Mouse (Mus musculus) CH12.LX (cell line): Measurements from ENCODE around the gene Adora2b. TPM values are rescaled to one million over a fixed set of nuclear protein-coding genes. Genes with fewer than 3 reads are reported as not detected.

Experiments used
- DNase-seq: peaks from one replicate; pipeline ENCODE4 v3.0.0-alpha.2; 2013; ENCODE audit errors: extremely low read depth
- H3K27ac ChIP-seq: 2 replicates; pipeline ENCODE4 v1.5.1; 2012; ENCODE audit warnings: low read depth, mild to moderate bottlenecking, control low read depth, moderate library complexity; ENCODE audit not compliant: insufficient read depth
- H3K27me3 ChIP-seq: replicated peaks from 2 replicates; pipeline ENCODE3; 2012; ENCODE audit warnings: inconsistent platforms
- H3K36me3 ChIP-seq, 2 experiments: replicated peaks in 1 of 2; 2 replicates each; pipeline versions ENCODE3 to v1.6.1; 2012; ENCODE audit warnings: inconsistent platforms in 1 of 2, low read length in 1 of 2, mild to moderate bottlenecking in 1 of 2, mixed read lengths in 1 of 2, moderate library complexity in 1 of 2; ENCODE audit not compliant: control insufficient read depth in 1 of 2, insufficient read depth in 1 of 2
- H3K4me1 ChIP-seq, 2 experiments: 2 replicates each; pipeline ENCODE4 v1.6.1; 2012; ENCODE audit warnings: inconsistent platforms in 1 of 2, moderate library complexity in 1 of 2; ENCODE audit not compliant: insufficient read depth in 2 of 2, control insufficient read depth in 1 of 2
- H3K4me2 ChIP-seq: 2 replicates; pipeline ENCODE4 v1.6.1; 2012; ENCODE audit warnings: low read depth, mild to moderate bottlenecking, control low read depth; ENCODE audit not compliant: poor library complexity, insufficient read depth, severe bottlenecking
- H3K4me3 ChIP-seq, 3 experiments: fragments of 150-350 bp in 1 of 3; sonication (generic) in 1 of 3; replicated peaks in 1 of 3; 2 replicates each; pipeline versions ENCODE3 to v1.5.1; 2011 to 2012; ENCODE audit warnings: low read depth in 2 of 3, low read length in 2 of 3, mild to moderate bottlenecking in 2 of 3, moderate library complexity in 2 of 3, control low read depth in 1 of 3, improper control_type of control experiment in 1 of 3, inconsistent platforms in 1 of 3, mixed read lengths in 1 of 3; ENCODE audit not compliant: poor library complexity in 1 of 3
- H3K79me2 ChIP-seq: replicated peaks from 2 replicates; pipeline ENCODE4 v1.6.1; 2012; ENCODE audit warnings: mild to moderate bottlenecking, moderate library complexity; ENCODE audit not compliant: control insufficient read depth, poor library complexity, insufficient read depth, severe bottlenecking; ENCODE audit errors: extremely low read depth
- H3K9ac ChIP-seq: 2 replicates; pipeline ENCODE4 v1.6.1; 2012; ENCODE audit warnings: low read depth, mild to moderate bottlenecking, control low read depth, moderate library complexity; ENCODE audit not compliant: insufficient read depth
- H3K9me3 ChIP-seq: replicated peaks from 2 replicates; pipeline ENCODE3; 2012; ENCODE audit warnings: low read length, inconsistent platforms, mixed read lengths
- BHLHE40 ChIP-seq: IDR thresholded peaks from 2 replicates; pipeline ENCODE4 v1.6.1; 2011; ENCODE audit warnings: mild to moderate bottlenecking, low read depth, low read length, improper control_type of control experiment
- CTCF ChIP-seq, 2 experiments: IDR thresholded peaks in 1 of 2; conservative IDR thresholded peaks in 1 of 2; 2 replicates each; pipeline ENCODE4 v1.5.1; 2011 to 2012; ENCODE audit warnings: low read depth in 2 of 2, low read length in 2 of 2, improper control_type of control experiment in 1 of 2, inconsistent platforms in 1 of 2, mild to moderate bottlenecking in 1 of 2, moderate library complexity in 1 of 2
- ELF1 ChIP-seq: IDR thresholded peaks from 2 replicates; pipeline ENCODE4 v1.6.1; 2014; ENCODE audit warnings: low read depth, mild to moderate bottlenecking, inconsistent platforms, low read length, improper control_type of control experiment
- GABPA ChIP-seq: IDR thresholded peaks from 2 replicates; pipeline ENCODE4 v1.6.1; 2012; ENCODE audit warnings: low read depth, low read length, improper control_type of control experiment, inconsistent platforms; ENCODE audit not compliant: insufficient replicate concordance
- HCFC1 ChIP-seq: IDR thresholded peaks from 2 replicates; pipeline ENCODE4 v1.6.1; 2012; ENCODE audit warnings: low read depth, mild to moderate bottlenecking, inconsistent platforms, low read length, improper control_type of control experiment
- IRF4 ChIP-seq: IDR thresholded peaks from 2 replicates; pipeline ENCODE4 v1.6.1; 2014; ENCODE audit warnings: low read depth, mild to moderate bottlenecking, inconsistent platforms, low read length, improper control_type of control experiment
- JUN ChIP-seq: IDR thresholded peaks from 2 replicates; pipeline ENCODE4 v1.6.1; 2011; ENCODE audit warnings: low read depth, mild to moderate bottlenecking, low read length, improper control_type of control experiment, moderate library complexity; ENCODE audit not compliant: insufficient read depth
- KAT2A ChIP-seq: IDR thresholded peaks from 2 replicates; pipeline ENCODE4 v1.6.1; 2012; ENCODE audit warnings: low read length, improper control_type of control experiment, inconsistent platforms; ENCODE audit not compliant: insufficient replicate concordance
- MAFK ChIP-seq: IDR thresholded peaks from 2 replicates; pipeline ENCODE4 v1.6.1; 2011; ENCODE audit warnings: low read length, improper control_type of control experiment; ENCODE audit not compliant: insufficient replicate concordance
- MAX ChIP-seq: IDR thresholded peaks from 2 replicates; pipeline ENCODE4 v1.6.1; 2011; ENCODE audit warnings: low read length, improper control_type of control experiment
- MAZ ChIP-seq: IDR thresholded peaks from 2 replicates; pipeline ENCODE4 v1.6.1; 2012; ENCODE audit warnings: low read depth, mild to moderate bottlenecking, inconsistent platforms, low read length, improper control_type of control experiment, moderate library complexity
- MXI1 ChIP-seq: IDR thresholded peaks from 2 replicates; pipeline ENCODE4 v1.6.1; 2011; ENCODE audit warnings: mild to moderate bottlenecking, low read depth, low read length, improper control_type of control experiment
- MYC ChIP-seq: IDR thresholded peaks from 2 replicates; pipeline ENCODE4 v1.6.1; 2011; ENCODE audit warnings: low read depth, mild to moderate bottlenecking, improper control_type of control experiment, low read length
- NELFE ChIP-seq: IDR thresholded peaks from 2 replicates; pipeline ENCODE4 v1.6.1; 2011; ENCODE audit warnings: low read depth, low read length, improper control_type of control experiment
- NRF1 ChIP-seq: IDR thresholded peaks from 2 replicates; pipeline ENCODE4 v1.6.1; 2014; ENCODE audit warnings: low read depth, mild to moderate bottlenecking, inconsistent platforms, low read length, improper control_type of control experiment, moderate library complexity
- PAX5 ChIP-seq: IDR thresholded peaks from 2 replicates; pipeline ENCODE4 v1.6.1; 2012; ENCODE audit warnings: low read length, inconsistent platforms, mixed read lengths
- POLR2A ChIP-seq: IDR thresholded peaks from 2 replicates; pipeline ENCODE4 v1.6.1; 2011; ENCODE audit warnings: low read depth, mild to moderate bottlenecking, improper control_type of control experiment, low read length
- RAD21 ChIP-seq: IDR thresholded peaks from 2 replicates; pipeline ENCODE4 v1.6.1; 2011; ENCODE audit warnings: low read depth, mild to moderate bottlenecking, low read length, improper control_type of control experiment, moderate library complexity
- RCOR1 ChIP-seq: conservative IDR thresholded peaks from 2 replicates; pipeline ENCODE4 v1.6.1; 2012; ENCODE audit warnings: low read depth, mild to moderate bottlenecking, inconsistent platforms, low read length, improper control_type of control experiment
- SIN3A ChIP-seq: IDR thresholded peaks from 2 replicates; pipeline ENCODE4 v1.6.1; 2012; ENCODE audit warnings: low read length, improper control_type of control experiment, inconsistent platforms
- TCF12 ChIP-seq: IDR thresholded peaks from 2 replicates; pipeline ENCODE4 v1.6.1; 2014; ENCODE audit warnings: low read depth, mild to moderate bottlenecking, inconsistent platforms, low read length, improper control_type of control experiment
- UBTF ChIP-seq: IDR thresholded peaks from 2 replicates; pipeline ENCODE4 v1.6.1; 2012; ENCODE audit warnings: low read depth, mild to moderate bottlenecking, inconsistent platforms, low read length, improper control_type of control experiment, moderate library complexity
- USF1 ChIP-seq: IDR thresholded peaks from 2 replicates; pipeline ENCODE4 v1.6.1; 2014; ENCODE audit warnings: low read depth, mild to moderate bottlenecking, inconsistent platforms, low read length, improper control_type of control experiment
- USF2 ChIP-seq: conservative IDR thresholded peaks from 2 replicates; pipeline ENCODE4 v1.6.1; 2011; ENCODE audit warnings: low read depth, low read length, improper control_type of control experiment
- ZC3H11A ChIP-seq: IDR thresholded peaks from 2 replicates; pipeline ENCODE4 v1.6.1; 2012; ENCODE audit warnings: low read depth, mild to moderate bottlenecking, inconsistent platforms, low read length, improper control_type of control experiment
- ZKSCAN1 ChIP-seq: IDR thresholded peaks from 2 replicates; pipeline ENCODE4 v1.6.1; 2012; ENCODE audit warnings: low read depth, inconsistent platforms, low read length, improper control_type of control experiment, borderline replicate concordance
- ZMIZ1 ChIP-seq: IDR thresholded peaks from 2 replicates; pipeline ENCODE4 v1.6.1; 2012; ENCODE audit warnings: low read depth, mild to moderate bottlenecking, inconsistent platforms, low read length, improper control_type of control experiment
- ZNF384 ChIP-seq: IDR thresholded peaks from 2 replicates; pipeline ENCODE4 v1.6.1; 2012; ENCODE audit warnings: low read depth, low read length, improper control_type of control experiment, inconsistent platforms
- dilution Hi-C: fragments of 300-500 bp; cut with MboI; formaldehyde crosslinking; loops from 2 replicates; pipeline ENCODE4 v1.14.3; 2020; ENCODE audit warnings: low sequenced_read_pairs; ENCODE audit not compliant: extremely low pct_unique_long_range_greater_than_20kb, extremely low pct_ligation_motif_present
- in situ Hi-C: fragments of 300-500 bp; cut with MboI; formaldehyde crosslinking; loops from 3 replicates; pipeline ENCODE4 v1.14.3; 2019; ENCODE audit warnings: low sequenced_read_pairs, low pct_ligation_motif_present, low pct_unique_long_range_greater_than_20kb, mixed read lengths
- polyA plus RNA-seq: library from polyadenylated mRNA; unstranded; fragments of >175 nt; gene quantifications from 2 replicates; pipeline ENCODE4 v1.2.1, GENCODE M21; 2012; ENCODE audit warnings: low read depth; ENCODE audit not compliant: insufficient read length
- total RNA-seq, 2 experiments: library from RNA; depleted of rRNA; stranded (reverse); fragments of 300-350 nt in 1 of 2; fragments of >200 nt in 1 of 2; gene quantifications; 2 replicates each; pipeline ENCODE4 v1.2.3; 2012 to 2014

Adora2b gene
- total and polyA plus RNA-seq, 3 experiments = 0.77 to 1.7 (median 0.87) TPM

DNA sequence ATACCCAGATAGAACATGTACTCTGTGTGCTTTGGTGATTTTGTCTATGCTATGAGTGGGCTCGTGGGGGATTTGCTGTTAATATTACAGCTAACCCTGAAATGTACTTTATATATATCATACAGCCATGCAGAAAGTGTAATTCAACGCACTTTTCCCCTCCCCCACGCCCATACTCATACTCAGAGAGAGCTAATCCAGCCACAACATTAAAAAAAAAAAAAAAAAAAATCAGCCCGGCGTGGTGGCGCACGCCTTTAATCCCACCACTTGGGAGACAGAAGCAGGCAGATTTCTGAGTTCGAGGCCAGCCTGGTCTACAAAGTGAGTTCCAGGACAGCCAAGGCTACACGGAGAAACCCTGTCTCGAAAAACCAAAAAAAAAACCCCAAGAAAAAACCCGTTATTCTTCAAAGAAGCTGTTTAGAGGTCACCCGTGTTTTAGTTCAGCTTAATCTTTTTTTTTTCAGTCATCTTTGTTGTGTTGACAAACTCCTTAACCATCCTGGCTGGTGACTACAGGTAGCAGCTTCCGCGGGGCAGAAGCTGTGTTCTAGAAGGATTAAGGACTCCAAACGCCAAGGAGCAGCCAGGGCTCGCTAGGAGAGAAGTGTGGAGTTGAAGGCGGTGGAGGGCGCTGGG is 904 bp upstream of the Adora2b start:
- Histone ChIP-seq H3K4me3 (peak overlapping the region; percentile 55 to 59 (median 57)), H3K79me2 (no peaks in the 10 kb centered on the region), H3K27me3 (peaks cover 33% of the 10 kb centered on the region), H3K36me3 (no peaks in the 10 kb centered on the region), H3K9ac (no peak overlapping the region), H3K27ac (no peak overlapping the region), H3K4me2 (peak overlapping the region; percentile 93), H3K9me3 (peaks cover 20% of the 10 kb centered on the region), H3K4me1 (peaks cover 0 to 31% of the 10 kb centered on the region in 2 experiments; a peak in 2 of 4 replicates)
- TF ChIP-seq ZMIZ1 (no peak), RAD21 (no peak), MAZ (no peak), NRF1 (no peak), IRF4 (no peak), TCF12 (0 out of 2 replicates have a peak, but pooled peaks have one; percentile 6), MAX (no peak), CTCF (conservative IDR thresholded peaks at IDR 0.05 in 1 of 2, IDR thresholded peaks at IDR 0.05 in 1 of 2; ENCODE audit: low read depth in 2 of 2, low read length in 2 of 2) (no peak), ZNF384 (peak; percentile 61), ELF1 (no peak), RCOR1 (no peak)
- dilution Hi-C loops (no loop called here), in situ Hi-C loops (no loop called here)
- no peak for DNase-seq

DNA sequence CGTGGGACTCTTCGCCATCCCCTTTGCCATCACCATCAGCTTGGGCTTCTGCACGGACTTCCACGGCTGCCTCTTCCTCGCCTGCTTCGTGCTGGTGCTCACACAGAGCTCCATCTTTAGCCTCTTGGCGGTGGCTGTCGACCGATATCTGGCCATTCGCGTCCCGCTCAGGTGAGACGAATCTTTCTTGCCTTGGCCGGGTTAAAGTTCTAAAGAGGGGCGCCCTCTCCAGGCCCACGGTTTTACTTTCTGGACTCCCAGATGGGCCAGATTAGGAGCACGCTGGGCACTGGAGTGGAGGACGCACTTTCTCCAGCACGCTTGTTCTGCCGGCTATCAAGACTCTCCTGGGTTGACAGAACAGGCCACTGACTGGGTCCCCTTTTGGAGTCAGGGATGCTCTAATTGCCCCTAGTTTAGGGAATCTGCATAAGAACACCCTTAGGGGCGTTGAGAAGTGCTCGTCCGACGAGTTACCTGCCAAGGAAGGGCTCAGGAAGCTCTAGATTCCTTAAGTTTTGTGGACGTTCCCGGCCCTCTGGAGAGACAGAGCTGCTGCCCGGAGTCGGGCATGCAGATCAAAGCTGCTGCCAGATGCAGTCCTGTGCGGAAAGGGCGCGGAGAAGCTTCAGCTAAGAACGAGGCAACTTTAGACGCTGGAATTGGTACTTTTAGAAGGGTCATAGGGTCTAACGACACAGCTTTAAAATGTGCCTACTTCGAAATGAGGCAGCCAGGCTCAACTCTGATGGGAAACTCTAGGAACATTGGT is 668 bp downstream of the Adora2b start:
- no peak overlapping the region for H3K27ac ChIP-seq
- no peak overlapping the region for H3K9ac ChIP-seq
- H3K4me3 ChIP-seq = peak overlapping the region; percentile 52 to 59 (median 55)
- peak; percentile 41 for DNase-seq
- peak overlapping the region; percentile 93 for H3K4me2 ChIP-seq
- H3K4me1 ChIP-seq = peaks cover 0 to 31% of the 10 kb centered on the region in 2 experiments; a peak in 2 of 4 replicates
- H3K36me3 ChIP-seq = no peaks in the 10 kb centered on the region
- H3K27me3 ChIP-seq = peaks cover 33% of the 10 kb centered on the region
- no peaks in the 10 kb centered on the region for H3K79me2 ChIP-seq
- in situ Hi-C loops = no loop called here
- dilution Hi-C loops = no loop called here
- H3K9me3 ChIP-seq = peaks cover 20% of the 10 kb centered on the region
- TF ChIP-seq ZC3H11A (peak; percentile 37; the same call in 1 of the 2 replicates), ZMIZ1 (no peak), NELFE (no peak), KAT2A (no peak), POLR2A (no peak), MAFK (no peak), GABPA (no peak), SIN3A (peak; percentile 24; the same call in 1 of the 2 replicates), UBTF (no peak), USF2 (no peak), CTCF (conservative IDR thresholded peaks at IDR 0.05 in 1 of 2, IDR thresholded peaks at IDR 0.05 in 1 of 2; ENCODE audit: low read depth in 2 of 2, low read length in 2 of 2) (peak in 1 of 2 experiments; percentile 62; a peak in 2 of 4 replicates), RCOR1 (peak; percentile 66; the same call in 1 of the 2 replicates), NRF1 (no peak), TCF12 (peak; percentile 7; the same call in 1 of the 2 replicates), HCFC1 (no peak), PAX5 (no peak), MAZ (no peak; the same call in 1 of the 2 replicates), BHLHE40 (peak; percentile 5; the same call in 1 of the 2 replicates), MYC (no peak), JUN (no peak), MXI1 (peak; percentile 4; the same call in 1 of the 2 replicates), USF1 (no peak), ZKSCAN1 (no peak), ZNF384 (no peak)
